ENCODE assay signal across 20 mouse cellular contexts in the genomic region with DNA sequence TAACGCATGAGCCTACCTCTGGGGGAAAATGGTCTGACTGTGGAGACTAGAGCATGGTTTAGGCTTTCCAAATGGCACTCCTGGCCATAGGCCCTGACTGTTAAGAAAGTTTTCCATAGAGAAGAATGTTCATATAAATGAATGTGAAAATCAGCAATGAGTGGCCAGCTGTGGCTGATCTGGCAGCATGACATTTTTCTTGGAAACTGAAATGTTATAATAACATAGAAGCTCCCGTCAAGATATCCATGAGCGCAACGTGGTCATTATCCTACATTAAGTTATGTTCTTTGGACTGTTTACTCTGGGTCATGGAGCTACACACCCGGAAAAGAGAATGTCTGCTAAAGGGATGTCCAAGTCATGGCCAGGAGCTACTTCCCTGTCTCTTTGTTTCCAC.
DNase-seq lines count a peak whose midpoint lies in the region; ATAC-seq lines count a peak whose summit lies in the region.
"Had no signal": no experiment of that assay in that cellular context is flagged by ENCODE, and none has a peak within 500 bp of the region (broad histone marks: within the 10 kb centered on the region; RNA-seq: fewer than 3 reads in every experiment).

No protein-coding gene starts in this region.

- ATAC-seq in kidney, embryonic 16.5 days (ENCODE audit: low FRiP score, low TSS enrichment), result 0 out of 2 replicates have a peak, but pooled peaks have one; percentile 21
- ATAC-seq in lung, embryonic 15.5 days (ENCODE audit: borderline replicate concordance, extremely low read depth, low FRiP score, low TSS enrichment), result peak; percentile 55; the same call in 1 of the 2 replicates
- no peak; the same call in 1 of the 2 replicates for ATAC-seq in stomach, embryonic 15.5 days (ENCODE audit: insufficient read depth, low FRiP score, low read depth)
- ATAC-seq: forebrain, embryonic 16.5 days had no signal

- no peaks in the 10 kb centered on the region for H3K36me3 ChIP-seq in kidney, embryonic 16.5 days (ENCODE audit: insufficient read depth, low read length)
- no peaks in the 10 kb centered on the region for H3K36me3 ChIP-seq in lung, embryonic 15.5 days
- H3K36me3 ChIP-seq in stomach, embryonic 15.5 days, result no peaks in the 10 kb centered on the region
- H3K36me3 ChIP-seq: heart, embryonic 10.5 days; limb, embryonic 10.5 days; midbrain, embryonic 12.5 days; neural tube, embryonic 13.5 days had no signal

- H3K4me2 ChIP-seq in kidney, embryonic 16.5 days (replicated peaks; ENCODE audit: low read depth, low read length), result no peak overlapping the region
- H3K4me2 ChIP-seq in lung, embryonic 15.5 days, result no peak overlapping the region
- no peak overlapping the region for H3K4me2 ChIP-seq in stomach, embryonic 15.5 days
- H3K4me2 ChIP-seq: liver, embryonic 11.5 days; midbrain, embryonic 12.5 days; neural tube, embryonic 13.5 days had no signal

- 63% methylated on average over 5 of the region's 5 CpGs for WGBS in kidney, embryonic 16.5 days
- WGBS in lung, embryonic 15.5 days, result 55% methylated on average over 5 of the region's 5 CpGs
- 49% methylated on average over 5 of the region's 5 CpGs for WGBS in stomach, embryonic 15.5 days

- H3K4me3 ChIP-seq in kidney, embryonic 16.5 days (ENCODE audit: low read length), result no peak overlapping the region
- no peak overlapping the region for H3K4me3 ChIP-seq in lung, embryonic 15.5 days
- no peak overlapping the region for H3K4me3 ChIP-seq in stomach, embryonic 15.5 days (replicated peaks)
- H3K4me3 ChIP-seq: heart, embryonic 10.5 days; limb, embryonic 10.5 days; midbrain, embryonic 12.5 days; neural tube, embryonic 13.5 days had no signal

- H3K9ac ChIP-seq in kidney, embryonic 16.5 days (replicated peaks; ENCODE audit: low read length), result no peak overlapping the region
- H3K9ac ChIP-seq in lung, embryonic 15.5 days, result no peak overlapping the region
- no peak overlapping the region for H3K9ac ChIP-seq in stomach, embryonic 15.5 days
- H3K9ac ChIP-seq: midbrain, embryonic 12.5 days; neural tube, embryonic 13.5 days had no signal

- no peaks in the 10 kb centered on the region for H3K9me3 ChIP-seq in kidney, embryonic 16.5 days (ENCODE audit: low read length)
- no peaks in the 10 kb centered on the region for H3K9me3 ChIP-seq in lung, embryonic 15.5 days
- H3K9me3 ChIP-seq in stomach, embryonic 15.5 days, result no peaks in the 10 kb centered on the region
- H3K9me3 ChIP-seq: heart, embryonic 10.5 days; limb, embryonic 10.5 days; midbrain, embryonic 12.5 days; neural tube, embryonic 13.5 days had no signal

- H3K27me3 ChIP-seq in kidney, embryonic 16.5 days (ENCODE audit: insufficient read depth, low read length), result no peaks in the 10 kb centered on the region
- H3K27me3 ChIP-seq in lung, embryonic 15.5 days, result no peaks in the 10 kb centered on the region
- H3K27me3 ChIP-seq in stomach, embryonic 15.5 days (replicated peaks), result no peaks in the 10 kb centered on the region
- H3K27me3 ChIP-seq: neural tube, embryonic 13.5 days had no signal

- H3K4me1 ChIP-seq in kidney, embryonic 16.5 days (ENCODE audit: insufficient read depth, low read length), result peaks cover 16% of the 10 kb centered on the region
- H3K4me1 ChIP-seq in lung, embryonic 15.5 days, result 0 out of 2 replicates have a peak, but pooled peaks cover 14% of the 10 kb centered on the region
- H3K4me1 ChIP-seq in stomach, embryonic 15.5 days, result peaks cover 15% of the 10 kb centered on the region
- H3K4me1 ChIP-seq: heart, embryonic 10.5 days had no signal

- 0 out of 2 replicates have a peak overlapping the region, but pooled peaks have one; percentile 10 for H3K27ac ChIP-seq in kidney, embryonic 16.5 days (ENCODE audit: low read length)
- H3K27ac ChIP-seq in lung, embryonic 15.5 days, result no peak overlapping the region
- peak overlapping the region; percentile 77 for H3K27ac ChIP-seq in stomach, embryonic 15.5 days
- H3K27ac ChIP-seq: heart, embryonic 10.5 days; limb, embryonic 10.5 days; macrophage; midbrain, embryonic 12.5 days; neural tube, embryonic 13.5 days had no signal

- DNase-seq in kidney, adult 18-20 months, result no peak
- DNase-seq in lung, postnatal 14 days, result no peak
- peak; percentile 43 for DNase-seq in NIH3T3 (ENCODE audit: low read depth)
- no peak for DNase-seq in B cell, adult 2 months
- DNase-seq: adrenal gland, adult 2 months; cerebellum, adult 9-10 months; gastrocnemius, postnatal 36 days; kidney, postnatal 36 days; layer of hippocampus, adult 9-11 months; right cerebral cortex, adult 18-20 months had no signal
